Mouse (Mus musculus): Measurements from ENCODE around the gene Bend3. TPM values are rescaled to one million over a fixed set of nuclear protein-coding genes. Genes with fewer than 3 reads are reported as not detected.

Gene Bend3
- polyA plus RNA-seq, 1 experiment from 2014 or later: 4.1 TPM

- H3K4me3 ChIP-seq (ENCODE audit: low read length): peak overlapping the region; percentile 35
- H3K9ac ChIP-seq (replicated peaks; ENCODE audit: low read length): no peak overlapping the region; the same call in 1 of the 2 replicates
Observed at GRCm38 (mm10) chr10:43452663-43452996, 26.0 kb upstream of the Bend3 start.

GRCm38 (mm10) chr10:43454219-43454618, 24.4 kb upstream of the Bend3 start:
- 65% methylated on average over 1 of the region's 1 CpGs for WGBS

More at GRCm38 (mm10) chr10:43452663-43452996, 26.0 kb upstream of the Bend3 start:
- H3K9me3 ChIP-seq (ENCODE audit: low read length): peaks cover 4% of the 10 kb centered on the region; the same call in 1 of the 2 replicates
- H3K4me2 ChIP-seq (replicated peaks; ENCODE audit: low read depth, low read length): peak overlapping the region; percentile 46
- H3K27me3 ChIP-seq (ENCODE audit: insufficient read depth, low read length): no peaks in the 10 kb centered on the region
- no peak for ATAC-seq (ENCODE audit: low FRiP score, low TSS enrichment)
- H3K4me1 ChIP-seq (ENCODE audit: insufficient read depth, low read length): peaks cover 3% of the 10 kb centered on the region; the same call in 1 of the 2 replicates
- H3K27ac ChIP-seq (ENCODE audit: low read length): no peak overlapping the region
- H3K36me3 ChIP-seq (ENCODE audit: insufficient read depth, low read length): no peaks in the 10 kb centered on the region
- 18% methylated on average over 5 of the region's 5 CpGs for WGBS

DNA sequence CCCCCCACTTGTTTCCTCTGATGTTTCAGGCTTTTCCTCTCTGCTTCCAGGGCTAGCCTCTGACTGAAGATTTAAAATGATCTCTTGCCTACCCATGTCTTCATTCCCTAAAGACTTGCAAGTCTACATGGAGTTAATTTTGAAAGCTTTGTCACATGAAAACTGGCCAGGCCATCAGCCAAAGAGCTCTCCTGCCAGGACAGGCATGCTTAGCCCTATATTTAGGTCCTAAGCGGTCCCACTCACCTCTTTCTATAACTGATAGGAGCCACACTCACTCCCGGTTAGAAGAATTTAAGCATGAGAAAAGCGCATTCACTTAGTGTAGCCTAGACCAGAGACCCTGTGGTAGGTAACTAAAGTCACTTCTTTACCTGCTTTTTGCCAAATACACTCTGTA, 24.0 kb upstream of the Bend3 start:
- Histone ChIP-seq H3K9ac (replicated peaks; ENCODE audit: low read length) (no peak overlapping the region), H3K4me1 (ENCODE audit: insufficient read depth, low read length) (peaks cover 3% of the 10 kb centered on the region; the same call in 1 of the 2 replicates), H3K4me2 (replicated peaks; ENCODE audit: low read depth, low read length) (no peak overlapping the region), H3K4me3 (ENCODE audit: low read length) (no peak overlapping the region), H3K36me3 (ENCODE audit: insufficient read depth, low read length) (no peaks in the 10 kb centered on the region), H3K27me3 (ENCODE audit: insufficient read depth, low read length) (no peaks in the 10 kb centered on the region), H3K9me3 (ENCODE audit: low read length) (peaks cover 4% of the 10 kb centered on the region; the same call in 1 of the 2 replicates), H3K27ac (ENCODE audit: low read length) (no peak overlapping the region)
- ATAC-seq (ENCODE audit: low FRiP score, low TSS enrichment): no peak
- WGBS: 90% methylated on average over 3 of the region's 3 CpGs

More at GRCm38 (mm10) chr10:43454219-43454618, 24.4 kb upstream of the Bend3 start:
- Histone ChIP-seq H3K36me3 (ENCODE audit: insufficient read depth, low read length) (no peaks in the 10 kb centered on the region), H3K27me3 (ENCODE audit: insufficient read depth, low read length) (no peaks in the 10 kb centered on the region), H3K4me1 (ENCODE audit: insufficient read depth, low read length) (peaks cover 3% of the 10 kb centered on the region; the same call in 1 of the 2 replicates), H3K9ac (replicated peaks; ENCODE audit: low read length) (no peak overlapping the region), H3K4me2 (replicated peaks; ENCODE audit: low read depth, low read length) (no peak overlapping the region), H3K27ac (ENCODE audit: low read length) (no peak overlapping the region), H3K9me3 (ENCODE audit: low read length) (peaks cover 4% of the 10 kb centered on the region; the same call in 1 of the 2 replicates), H3K4me3 (ENCODE audit: low read length) (no peak overlapping the region)
- no peak for ATAC-seq (ENCODE audit: low FRiP score, low TSS enrichment)

GRCm38 (mm10) chr10:43462821-43463220, 15.8 kb upstream of the Bend3 start:
- H3K36me3 ChIP-seq (ENCODE audit: insufficient read depth, low read length): no peaks in the 10 kb centered on the region
- no peak overlapping the region for H3K4me3 ChIP-seq (ENCODE audit: low read length)
- peak overlapping the region; percentile 71 for H3K27ac ChIP-seq (ENCODE audit: low read length)
- WGBS: 76% methylated on average over 5 of the region's 5 CpGs
- no peaks in the 10 kb centered on the region for H3K9me3 ChIP-seq (ENCODE audit: low read length)
- H3K4me1 ChIP-seq (ENCODE audit: insufficient read depth, low read length): no peaks in the 10 kb centered on the region; the same call in 1 of the 2 replicates
- no peaks in the 10 kb centered on the region for H3K27me3 ChIP-seq (ENCODE audit: insufficient read depth, low read length)
- ATAC-seq (ENCODE audit: low FRiP score, low TSS enrichment): peak; percentile 93
- H3K4me2 ChIP-seq (replicated peaks; ENCODE audit: low read depth, low read length): no peak overlapping the region
- no peak overlapping the region for H3K9ac ChIP-seq (replicated peaks; ENCODE audit: low read length)

GRCm38 (mm10) chr10:43463227-43463626, 15.4 kb upstream of the Bend3 start:
- Histone ChIP-seq H3K27ac (ENCODE audit: low read length) (peak overlapping the region; percentile 68), H3K4me3 (ENCODE audit: low read length) (no peak overlapping the region), H3K4me2 (replicated peaks; ENCODE audit: low read depth, low read length) (no peak overlapping the region), H3K4me1 (ENCODE audit: insufficient read depth, low read length) (no peaks in the 10 kb centered on the region; the same call in 1 of the 2 replicates), H3K9me3 (ENCODE audit: low read length) (no peaks in the 10 kb centered on the region), H3K9ac (replicated peaks; ENCODE audit: low read length) (no peak overlapping the region), H3K27me3 (ENCODE audit: insufficient read depth, low read length) (no peaks in the 10 kb centered on the region), H3K36me3 (ENCODE audit: insufficient read depth, low read length) (no peaks in the 10 kb centered on the region)
- WGBS: 41% methylated on average over 3 of the region's 3 CpGs
- ATAC-seq (ENCODE audit: low FRiP score, low TSS enrichment): peak; percentile 74

GRCm38 (mm10) chr10:43466223-43466622, 12.4 kb upstream of the Bend3 start:
- H3K36me3 ChIP-seq (ENCODE audit: insufficient read depth, low read length): no peaks in the 10 kb centered on the region
- WGBS: 83% methylated on average over 2 of the region's 2 CpGs

GRCm38 (mm10) chr10:43467659-43468058, 11.0 kb upstream of the Bend3 start:
- H3K9me3 ChIP-seq (ENCODE audit: low read length): no peaks in the 10 kb centered on the region
- peak overlapping the region; percentile 41 for H3K4me2 ChIP-seq (replicated peaks; ENCODE audit: low read depth, low read length)
- H3K4me1 ChIP-seq (ENCODE audit: insufficient read depth, low read length): no peaks in the 10 kb centered on the region; the same call in 1 of the 2 replicates
- no peaks in the 10 kb centered on the region for H3K36me3 ChIP-seq (ENCODE audit: insufficient read depth, low read length)
- H3K27ac ChIP-seq (ENCODE audit: low read length): no peak overlapping the region
- no peaks in the 10 kb centered on the region for H3K27me3 ChIP-seq (ENCODE audit: insufficient read depth, low read length)
- peak overlapping the region; percentile 23 for H3K4me3 ChIP-seq (ENCODE audit: low read length)
- H3K9ac ChIP-seq (replicated peaks; ENCODE audit: low read length): no peak overlapping the region
- 27% methylated on average over 13 of the region's 13 CpGs for WGBS
- no peak for ATAC-seq (ENCODE audit: low FRiP score, low TSS enrichment)

More at GRCm38 (mm10) chr10:43466223-43466622, 12.4 kb upstream of the Bend3 start:
- H3K27ac ChIP-seq (ENCODE audit: low read length): no peak overlapping the region
- ATAC-seq (ENCODE audit: low FRiP score, low TSS enrichment): no peak
- no peak overlapping the region for H3K9ac ChIP-seq (replicated peaks; ENCODE audit: low read length)
- no peak overlapping the region for H3K4me2 ChIP-seq (replicated peaks; ENCODE audit: low read depth, low read length)
- H3K4me1 ChIP-seq (ENCODE audit: insufficient read depth, low read length): no peaks in the 10 kb centered on the region; the same call in 1 of the 2 replicates
- H3K27me3 ChIP-seq (ENCODE audit: insufficient read depth, low read length): no peaks in the 10 kb centered on the region
- no peaks in the 10 kb centered on the region for H3K9me3 ChIP-seq (ENCODE audit: low read length)
- H3K4me3 ChIP-seq (ENCODE audit: low read length): no peak overlapping the region

GRCm38 (mm10) chr10:43468293-43468692, 10.3 kb upstream of the Bend3 start:
- Histone ChIP-seq H3K27ac (ENCODE audit: low read length) (no peak overlapping the region), H3K4me1 (ENCODE audit: insufficient read depth, low read length) (no peaks in the 10 kb centered on the region; the same call in 1 of the 2 replicates), H3K4me2 (replicated peaks; ENCODE audit: low read depth, low read length) (no peak overlapping the region), H3K9ac (replicated peaks; ENCODE audit: low read length) (no peak overlapping the region), H3K36me3 (ENCODE audit: insufficient read depth, low read length) (no peaks in the 10 kb centered on the region), H3K4me3 (ENCODE audit: low read length) (no peak overlapping the region), H3K27me3 (ENCODE audit: insufficient read depth, low read length) (no peaks in the 10 kb centered on the region), H3K9me3 (ENCODE audit: low read length) (no peaks in the 10 kb centered on the region)
- 92% methylated on average over 6 of the region's 6 CpGs for WGBS
- ATAC-seq (ENCODE audit: low FRiP score, low TSS enrichment): no peak

- H3K4me3 ChIP-seq (ENCODE audit: low read length): no peak overlapping the region
- ATAC-seq (ENCODE audit: low FRiP score, low TSS enrichment): no peak
- H3K4me1 ChIP-seq (ENCODE audit: insufficient read depth, low read length): peaks cover 13% of the 10 kb centered on the region
- no peaks in the 10 kb centered on the region for H3K27me3 ChIP-seq (ENCODE audit: insufficient read depth, low read length)
- H3K4me2 ChIP-seq (replicated peaks; ENCODE audit: low read depth, low read length): no peak overlapping the region
- no peak overlapping the region for H3K9ac ChIP-seq (replicated peaks; ENCODE audit: low read length)
- WGBS: 43% methylated on average over 4 of the region's 4 CpGs
- no peaks in the 10 kb centered on the region for H3K9me3 ChIP-seq (ENCODE audit: low read length)
- H3K36me3 ChIP-seq (ENCODE audit: insufficient read depth, low read length): no peaks in the 10 kb centered on the region
- H3K27ac ChIP-seq (ENCODE audit: low read length): no peak overlapping the region
Observed at GRCm38 (mm10) chr10:43475376-43475775, 3.3 kb upstream of the Bend3 start.

DNA sequence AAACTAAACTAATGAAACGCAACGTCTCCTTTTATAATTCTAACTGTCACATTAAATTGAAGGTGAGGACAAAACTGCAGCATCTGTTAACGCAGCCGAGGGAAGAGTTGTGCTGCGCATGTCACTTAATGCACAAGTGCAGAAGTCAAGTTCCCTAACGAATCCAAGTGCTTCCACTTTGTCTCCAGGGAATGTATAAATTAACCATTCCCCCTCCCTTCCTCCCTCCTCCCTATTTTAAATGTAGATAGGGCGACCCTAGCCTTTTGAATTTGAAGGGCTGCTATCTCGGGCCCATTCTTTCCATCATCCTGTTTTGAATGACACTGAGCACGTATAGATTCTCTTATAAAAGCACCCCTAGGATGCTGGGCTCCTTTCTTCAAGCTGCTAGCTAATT, 1.2 kb upstream of the Bend3 start:
- Histone ChIP-seq H3K9me3 (ENCODE audit: low read length) (no peaks in the 10 kb centered on the region), H3K4me1 (ENCODE audit: insufficient read depth, low read length) (peaks cover 25% of the 10 kb centered on the region), H3K9ac (replicated peaks; ENCODE audit: low read length) (peak overlapping the region; percentile 98), H3K4me2 (replicated peaks; ENCODE audit: low read depth, low read length) (peak overlapping the region; percentile 88), H3K27me3 (ENCODE audit: insufficient read depth, low read length) (no peaks in the 10 kb centered on the region), H3K36me3 (ENCODE audit: insufficient read depth, low read length) (no peaks in the 10 kb centered on the region), H3K4me3 (ENCODE audit: low read length) (peak overlapping the region; percentile 80), H3K27ac (ENCODE audit: low read length) (peak overlapping the region; percentile 98)
- ATAC-seq (ENCODE audit: low FRiP score, low TSS enrichment): no peak
- WGBS: 10% methylated on average over 9 of the region's 9 CpGs
